Mouse (Mus musculus) naive thymus-derived CD4-positive, alpha-beta T cell, adult 2 months (primary cell): ENCODE measurements around the gene Ttc39b.
"Not testable (repeated sequence)": the region's sequence is repeated elsewhere in the genome, so short reads cannot be mapped to it uniquely, and the experiment has no call there.

Experiments
- DNase-seq: peaks from one replicate; pipeline ENCODE4 v3.0.0-alpha.2; 2011; ENCODE audit warnings: low read depth

Gene Ttc39b

GRCm38 (mm10) chr4:83273616-83274050, 50.4 kb downstream of the Ttc39b start:
- peak; percentile 31 for DNase-seq

DNA sequence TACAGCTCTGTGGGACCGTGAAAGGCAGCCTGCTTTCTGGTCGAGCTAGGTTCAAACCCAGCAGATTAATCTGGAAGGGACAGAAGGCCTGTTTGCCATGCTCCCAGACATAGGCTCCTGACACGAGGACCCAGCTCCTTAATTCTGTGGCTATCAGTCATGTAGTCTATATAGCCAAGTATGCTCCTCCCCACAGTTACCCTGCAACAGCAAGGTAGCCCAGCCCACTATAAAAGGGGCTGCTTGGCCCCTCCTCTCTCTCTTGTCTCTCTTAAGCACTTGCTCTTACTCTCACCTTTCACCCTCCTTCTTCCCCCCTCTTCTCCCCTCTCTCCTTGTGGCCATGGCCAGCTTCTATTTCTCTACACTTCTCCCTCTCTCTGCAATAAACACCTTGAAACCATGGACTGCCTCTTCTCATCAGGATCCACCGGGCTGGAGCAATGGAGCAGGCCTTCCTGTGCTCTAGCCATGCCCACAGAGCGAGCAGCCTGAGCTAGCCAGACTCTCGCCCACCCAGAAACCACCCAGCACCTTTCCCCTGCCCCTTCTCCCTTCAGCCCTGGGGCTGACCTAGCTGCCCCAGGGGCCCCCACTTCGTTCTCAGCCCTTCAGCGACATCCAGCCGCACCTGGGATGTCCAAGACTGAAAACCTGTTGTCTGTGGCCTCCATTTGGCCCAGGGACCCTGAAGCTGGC, 51.0 kb downstream of the Ttc39b start:
- no peak for DNase-seq

- DNase-seq = no peak
Observed at GRCm38 (mm10) chr4:83270481-83270880, 53.6 kb downstream of the Ttc39b start.

- DNase-seq = no peak
Observed at GRCm38 (mm10) chr4:83269614-83270013, 54.4 kb downstream of the Ttc39b start.

- DNase-seq = peak; percentile 38
Observed at GRCm38 (mm10) chr4:83265926-83266692, 57.9 kb downstream of the Ttc39b start.

GRCm38 (mm10) chr4:83264832-83265231, 59.2 kb downstream of the Ttc39b start:
- DNase-seq = no peak

DNA sequence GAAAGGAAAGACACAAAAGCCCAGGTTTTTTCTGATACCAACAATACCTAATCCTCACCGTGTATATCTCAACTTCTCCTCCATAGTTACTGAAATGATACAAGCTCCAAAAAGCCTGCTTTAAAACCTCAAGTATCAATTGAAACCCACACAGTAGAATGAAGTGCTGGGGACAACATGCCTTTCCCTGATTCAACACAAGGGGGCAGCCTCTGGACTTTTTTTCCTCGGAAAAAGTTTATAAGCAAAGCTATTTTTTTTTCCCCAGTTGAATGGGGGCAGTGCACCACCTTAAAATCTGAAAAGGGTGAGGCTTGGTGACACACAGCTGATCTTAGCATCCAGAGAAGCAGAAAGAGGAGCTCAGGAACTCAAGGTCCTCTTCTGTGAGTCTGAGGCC, 62.1 kb downstream of the Ttc39b start:
- peak; percentile 62 for DNase-seq

DNA sequence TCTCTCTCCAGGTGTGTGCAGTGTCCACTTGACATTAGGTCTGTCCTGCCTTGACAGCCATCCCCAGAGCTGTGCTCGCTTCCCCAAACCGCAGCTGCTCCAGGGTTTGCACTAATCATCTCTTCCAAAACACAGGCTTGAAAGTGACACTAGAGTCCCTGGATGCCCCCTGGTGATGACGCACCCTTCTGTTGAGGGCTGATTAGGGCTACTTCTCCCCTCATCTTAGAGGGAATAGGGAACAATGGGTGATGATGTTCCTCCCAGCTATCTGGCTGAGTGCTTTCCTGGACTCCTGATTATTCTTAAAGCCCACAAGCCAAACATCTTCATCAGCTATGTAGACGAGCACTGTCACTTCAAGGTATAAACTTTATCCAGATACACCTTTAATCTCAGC, 64.4 kb downstream of the Ttc39b start:
- no peak for DNase-seq

DNA sequence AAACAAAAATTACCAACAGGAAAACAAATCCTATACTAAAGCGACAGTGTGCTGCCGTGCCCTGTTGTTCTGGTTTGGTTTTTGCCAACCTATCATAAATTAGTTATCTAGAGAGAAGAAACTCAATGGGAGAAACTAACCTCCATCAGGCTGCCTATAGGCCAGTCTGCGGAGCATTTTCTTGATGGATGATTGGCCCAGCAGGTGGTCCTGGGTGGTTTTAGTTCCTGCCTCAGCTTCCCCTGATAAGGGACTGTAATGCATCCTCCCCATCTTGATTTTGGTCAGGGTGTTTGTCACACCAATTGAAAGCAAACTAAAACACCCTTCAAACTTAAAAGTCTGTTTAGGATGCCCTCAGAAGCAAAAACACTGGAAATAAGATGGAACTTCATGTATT, 65.8 kb downstream of the Ttc39b start:
- DNase-seq = no peak

DNA sequence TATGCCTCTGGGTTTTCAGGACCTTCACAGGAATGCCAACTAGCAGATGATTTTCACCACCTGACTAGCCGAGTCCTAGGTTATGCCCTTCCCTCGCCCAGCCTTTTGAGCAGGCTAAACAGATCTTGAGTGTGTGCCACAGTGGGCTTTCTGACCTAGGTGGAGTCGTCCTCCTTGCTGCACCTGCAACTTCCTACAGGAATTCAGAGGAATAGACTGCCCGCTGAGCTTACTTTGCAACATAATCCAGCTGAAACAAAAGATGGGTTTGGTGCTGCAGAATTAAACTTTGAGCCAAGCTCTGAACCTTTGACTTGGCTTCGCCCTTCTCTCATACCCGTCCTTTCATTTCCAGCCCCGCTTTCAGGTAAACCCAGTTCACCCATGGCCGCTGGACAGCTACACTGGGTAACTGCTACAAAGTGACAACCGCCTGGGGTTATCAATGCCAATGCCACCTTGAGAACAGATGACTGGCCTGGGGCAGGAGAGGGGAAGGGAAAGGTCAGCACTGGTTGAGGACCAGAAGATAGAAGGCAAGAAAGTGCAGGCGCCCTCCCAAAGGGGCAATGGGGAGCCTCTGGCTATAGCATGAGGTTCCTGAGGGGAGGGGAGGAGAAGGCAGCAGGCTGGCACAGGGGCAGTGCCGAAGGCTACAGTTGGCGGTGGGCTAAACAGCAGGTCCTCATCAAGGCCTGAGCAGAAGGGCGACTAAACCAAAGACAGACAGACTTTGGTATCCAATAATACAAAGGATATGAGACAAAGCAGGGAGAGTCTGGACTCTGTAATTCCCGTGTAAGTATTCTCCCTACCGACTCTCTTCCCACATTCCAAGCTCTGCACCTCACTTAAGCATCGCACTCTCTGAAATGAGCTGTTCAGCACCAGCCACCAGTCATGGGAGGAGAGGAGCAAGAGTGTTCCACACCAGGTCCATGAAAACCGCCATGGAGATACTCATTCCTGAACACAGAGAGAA, 66.5 kb downstream of the Ttc39b start:
- no peak for DNase-seq

- no peak for DNase-seq
Observed at GRCm38 (mm10) chr4:83256779-83257178, 67.3 kb downstream of the Ttc39b start.

DNA sequence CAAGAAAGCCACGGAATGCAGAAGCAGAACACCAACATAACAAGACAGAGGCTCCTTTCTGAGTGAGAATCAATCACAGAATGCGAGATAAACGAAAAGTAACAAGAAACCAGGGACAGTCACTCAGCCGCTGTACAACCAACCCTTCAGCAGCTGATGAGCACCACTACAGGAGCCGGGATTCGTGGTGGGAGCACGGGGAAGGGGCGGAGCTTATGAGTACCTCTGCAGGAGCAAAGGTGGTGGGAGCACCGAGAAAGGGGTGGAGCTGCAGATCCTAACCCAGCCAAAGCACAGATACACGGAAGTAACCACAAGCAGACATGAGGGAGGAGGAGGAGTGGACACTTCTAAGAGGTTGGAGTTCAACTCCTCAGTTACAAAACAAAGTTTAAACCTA, 69.1 kb downstream of the Ttc39b start:
- no peak for DNase-seq

DNA sequence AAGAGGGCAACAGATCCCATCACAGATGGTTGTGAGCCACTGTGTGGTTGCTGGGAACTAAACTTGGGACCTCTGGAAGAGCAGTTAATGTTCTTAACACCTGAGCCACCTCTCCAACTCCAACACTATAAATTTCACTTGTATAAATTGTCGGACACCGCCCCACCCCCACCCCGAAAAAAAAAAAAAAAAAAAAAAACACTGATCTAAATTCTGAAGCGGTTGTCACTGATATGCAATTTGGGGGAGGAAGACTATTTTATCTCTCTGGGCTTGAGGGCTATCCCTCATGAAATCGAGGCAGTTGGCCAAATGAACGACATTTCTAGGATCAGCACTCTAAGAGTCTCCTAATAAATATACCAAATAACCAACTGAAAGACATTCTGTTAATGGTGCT, 70.4 kb downstream of the Ttc39b start:
- no peak for DNase-seq

DNA sequence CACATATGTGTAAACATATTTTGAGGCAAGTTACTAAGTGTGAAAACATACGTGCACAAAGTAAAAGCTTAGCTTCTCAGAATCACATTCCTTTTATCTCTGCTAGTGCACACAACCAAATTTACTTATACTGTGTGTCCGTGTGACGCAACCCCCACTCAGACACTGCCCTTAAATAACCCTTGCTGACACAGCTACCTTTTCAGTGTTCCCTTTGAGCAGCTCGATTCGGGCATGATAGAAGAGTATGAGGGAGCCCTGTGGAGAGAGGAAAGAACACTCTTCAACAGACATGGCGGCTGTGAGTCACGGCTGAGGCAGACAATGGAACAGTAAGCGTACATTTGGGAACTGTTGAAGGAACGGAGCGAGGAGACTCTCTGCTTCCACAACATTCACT, 80.3 kb downstream of the Ttc39b start:
- no peak for DNase-seq

GRCm38 (mm10) chr4:83241630-83242029, 82.4 kb downstream of the Ttc39b start:
- no peak for DNase-seq

DNA sequence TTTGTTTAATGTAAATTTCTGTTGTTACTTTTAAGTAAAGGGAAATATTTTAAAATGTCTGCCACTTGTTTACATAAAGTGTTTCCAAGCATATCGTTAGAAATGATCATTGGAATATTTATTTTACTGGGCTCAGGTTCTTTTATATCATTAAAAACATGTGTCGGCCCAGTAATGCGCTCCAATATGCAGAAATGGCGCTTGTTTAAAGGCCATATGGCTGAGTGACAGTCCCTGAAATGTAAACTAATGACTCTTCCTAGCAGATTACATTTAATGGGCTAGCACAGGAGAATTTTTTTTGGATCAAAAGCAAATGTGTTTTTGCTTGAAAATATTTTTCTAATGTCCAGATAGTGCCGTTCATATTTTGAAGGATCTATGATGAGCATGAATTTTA, 86.4 kb downstream of the Ttc39b start:
- DNase-seq = no peak

DNA sequence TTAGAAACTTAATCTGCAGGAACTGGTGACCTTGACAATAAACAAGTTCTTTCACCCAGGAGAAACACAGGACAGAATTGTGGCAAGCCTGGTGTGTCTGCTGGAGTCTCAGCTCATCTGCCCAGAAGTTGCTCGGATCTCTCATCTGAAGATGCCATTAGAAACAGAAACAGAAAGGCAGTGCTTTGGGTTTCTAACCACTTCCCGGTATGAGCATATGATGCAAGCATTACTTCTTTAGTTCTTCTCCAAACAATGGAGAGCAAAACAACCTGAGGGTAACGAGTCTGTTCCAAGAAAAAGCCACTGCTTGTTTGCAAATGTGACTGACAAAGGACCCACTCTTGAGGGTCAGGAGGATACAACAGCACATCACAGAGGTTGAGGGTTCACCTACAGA, 88.8 kb downstream of the Ttc39b start:
- not testable (repeated sequence) for DNase-seq

DNA sequence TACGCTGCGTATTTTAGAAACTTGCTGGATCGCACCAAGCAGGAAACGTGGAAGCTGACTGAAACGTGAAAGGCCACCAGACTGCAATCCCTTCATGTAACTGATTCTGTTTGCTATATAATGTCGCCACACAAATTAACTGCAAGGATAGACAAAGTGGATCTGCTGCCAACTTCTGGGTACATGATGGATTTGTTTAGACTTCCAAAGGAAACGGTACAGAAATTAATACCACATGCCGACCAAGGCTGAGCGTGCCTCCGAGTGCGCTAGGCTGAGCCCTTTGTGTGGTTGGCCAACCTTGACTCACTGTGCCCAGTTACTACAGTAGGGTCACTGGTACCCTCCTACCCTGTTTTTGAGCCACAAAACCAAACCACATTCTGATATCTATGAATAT, 89.3 kb downstream of the Ttc39b start:
- no peak for DNase-seq

- DNase-seq = peak; percentile 23
Observed at GRCm38 (mm10) chr4:83234132-83234531, 89.9 kb downstream of the Ttc39b start.

DNA sequence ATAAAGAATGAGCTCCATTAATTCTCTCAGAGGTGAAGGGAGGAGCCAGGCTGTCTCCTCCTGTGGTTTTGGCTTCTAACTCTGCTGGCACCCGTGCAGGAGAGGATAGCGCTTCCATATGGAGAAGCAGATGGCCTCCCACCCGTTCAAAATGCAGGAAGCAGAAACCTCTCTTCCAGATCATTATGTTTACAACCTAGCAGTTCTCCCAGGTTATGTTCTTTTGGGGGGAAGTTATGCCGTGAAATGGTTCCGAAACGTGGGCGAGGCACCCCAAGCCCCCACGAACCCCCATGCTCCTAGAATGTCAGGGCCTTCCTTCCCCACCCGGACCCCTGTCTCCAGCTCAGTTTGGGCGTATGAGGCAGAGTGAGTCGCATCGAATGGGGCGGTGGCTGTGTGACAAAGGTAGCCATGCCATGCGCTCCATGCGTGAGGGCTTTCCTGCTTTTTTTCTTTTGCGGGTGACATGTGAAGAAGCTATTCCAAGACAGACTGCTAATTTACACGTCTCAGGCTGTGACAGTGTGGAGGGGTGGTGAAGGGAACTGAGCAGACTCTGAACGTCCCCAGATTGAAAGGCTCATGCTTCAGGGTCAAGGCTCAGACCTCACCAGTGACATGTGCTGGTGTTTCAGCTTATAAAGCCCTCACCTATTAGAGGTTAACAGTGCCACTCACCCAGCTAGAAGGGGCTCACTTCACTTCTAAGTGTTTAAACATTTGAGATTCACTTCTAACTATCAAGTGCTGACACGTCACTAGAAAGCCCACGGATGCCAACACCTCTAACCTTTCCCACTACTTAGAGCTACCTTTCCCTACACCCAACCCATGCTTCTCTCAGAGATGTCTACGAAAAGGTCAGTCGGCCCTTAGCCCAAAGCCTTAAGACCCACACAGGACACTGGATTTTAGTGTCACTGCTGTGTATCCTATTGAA, 90.6 kb downstream of the Ttc39b start:
- no peak for DNase-seq

- DNase-seq = no peak
Observed at GRCm38 (mm10) chr4:83232315-83232880, 91.7 kb downstream of the Ttc39b start.
